ENCODE assay signal across 15 mouse cellular contexts in genomic region chr1:11996297-11996878, GRCm38 (mm10).
"Had no signal": no experiment of that assay in that cellular context is flagged by ENCODE, and none has a peak within 500 bp of the region (broad histone marks: within the 10 kb centered on the region; RNA-seq: fewer than 3 reads in every experiment).

No protein-coding gene starts in this region.

- H3K4me3 ChIP-seq: left cerebral cortex, adult 2 months; liver, embryonic 12.5 days; lung, embryonic 15.5 days; megakaryocyte, embryonic 14.5 days; myocyte; neural tube, embryonic 12.5 days had no signal

- H3K36me3 ChIP-seq: liver, embryonic 12.5 days; lung, embryonic 15.5 days; neural tube, embryonic 12.5 days had no signal

- H3K9ac ChIP-seq: liver, embryonic 12.5 days; lung, embryonic 15.5 days; neural tube, embryonic 12.5 days had no signal

- H3K27ac ChIP-seq: left cerebral cortex, adult 2 months; liver, embryonic 12.5 days; lung, embryonic 15.5 days; macrophage; neural tube, embryonic 12.5 days had no signal

- H3K27me3 ChIP-seq: liver, embryonic 12.5 days; lung, embryonic 15.5 days; megakaryocyte, embryonic 14.5 days; neural tube, embryonic 12.5 days had no signal

- H3K9me3 ChIP-seq: liver, embryonic 12.5 days; lung, embryonic 15.5 days; megakaryocyte, embryonic 14.5 days; neural tube, embryonic 12.5 days had no signal

- H3K4me2 ChIP-seq: liver, embryonic 12.5 days; lung, embryonic 15.5 days; neural tube, embryonic 12.5 days had no signal

- ATAC-seq: liver, embryonic 12.5 days had no signal

- DNase-seq: kidney, postnatal 25 days; lung, postnatal 14 days; midbrain, embryonic 14.5 days; retina, postnatal 1 day; right cerebral cortex, postnatal 4 days; spleen, adult 18-20 months; thymus, adult 18-20 months; thymus, postnatal 14 days had no signal

- H3K4me1 ChIP-seq: liver, embryonic 12.5 days; lung, embryonic 15.5 days; megakaryocyte, embryonic 14.5 days had no signal
